Mouse (Mus musculus) embryo, embryonic 11.5 days (tissue): Measurements from ENCODE around the gene Gm20388.

Experiments
- DNase-seq: peaks from one replicate; pipeline ENCODE4 v3.0.0-alpha.2; 2012; ENCODE audit warnings: low read depth, low spot score

The Gm20388 gene

DNA sequence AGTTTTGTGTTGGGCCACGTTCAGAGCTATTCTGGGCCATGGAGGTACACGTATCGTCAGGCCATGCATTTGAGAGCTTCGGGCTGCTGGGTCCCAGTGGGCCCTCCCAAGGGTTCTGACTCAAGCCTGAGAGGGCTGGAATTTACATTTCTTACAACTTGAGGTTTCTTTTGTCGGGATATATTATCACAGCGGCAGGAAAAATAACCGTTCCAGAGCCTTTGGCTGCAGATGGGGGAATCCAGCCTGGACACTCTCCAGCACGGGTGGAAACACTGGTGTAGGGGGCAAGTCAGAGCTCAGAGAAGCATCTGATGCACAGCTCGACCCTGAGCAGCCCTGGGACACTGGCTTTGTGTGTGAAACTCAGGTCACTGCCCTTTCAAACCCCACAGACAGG, 2192.6 kb downstream of the Gm20388 start:
- DNase-seq, result no peak

DNA sequence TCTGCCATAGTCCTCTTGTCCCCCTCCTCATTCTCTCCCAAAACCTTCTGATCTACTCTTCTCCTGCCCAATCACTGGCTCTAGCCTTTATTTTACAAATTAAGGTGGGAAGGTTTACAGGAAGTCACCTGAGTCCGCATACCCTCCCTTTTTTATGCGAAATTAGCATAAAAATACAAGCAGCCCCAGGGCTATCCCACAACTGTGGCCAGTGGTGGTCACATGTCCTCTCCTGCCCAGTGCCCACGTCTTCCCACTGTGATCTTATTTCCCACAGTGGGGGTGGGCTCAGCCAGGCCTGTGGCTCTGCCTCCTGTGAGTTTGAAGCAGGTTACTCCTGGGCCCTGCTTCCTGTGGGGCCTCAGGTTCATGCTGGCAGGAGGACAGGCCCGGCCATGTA, 2194.0 kb downstream of the Gm20388 start:
- no peak for DNase-seq

DNA sequence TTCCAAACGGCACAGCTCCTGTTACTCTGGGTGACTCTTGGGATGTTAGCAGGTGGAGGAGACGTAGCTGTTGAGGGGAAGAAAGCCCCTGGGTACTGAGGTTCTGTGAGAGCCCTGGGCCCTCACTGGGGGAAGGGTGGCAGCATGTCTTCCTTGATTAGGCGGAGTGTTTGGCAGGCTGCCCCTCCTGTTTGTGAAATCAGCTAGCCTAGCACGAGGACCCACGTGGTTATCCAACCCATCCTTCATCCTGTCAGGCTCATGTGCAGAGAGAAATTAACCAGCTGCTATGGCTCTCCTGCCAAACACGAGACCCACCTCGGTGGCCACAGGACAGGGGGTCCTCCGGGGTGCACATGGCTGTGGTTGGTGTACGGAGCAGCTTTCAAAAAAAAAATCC, 2195.6 kb downstream of the Gm20388 start:
- no peak for DNase-seq

DNA sequence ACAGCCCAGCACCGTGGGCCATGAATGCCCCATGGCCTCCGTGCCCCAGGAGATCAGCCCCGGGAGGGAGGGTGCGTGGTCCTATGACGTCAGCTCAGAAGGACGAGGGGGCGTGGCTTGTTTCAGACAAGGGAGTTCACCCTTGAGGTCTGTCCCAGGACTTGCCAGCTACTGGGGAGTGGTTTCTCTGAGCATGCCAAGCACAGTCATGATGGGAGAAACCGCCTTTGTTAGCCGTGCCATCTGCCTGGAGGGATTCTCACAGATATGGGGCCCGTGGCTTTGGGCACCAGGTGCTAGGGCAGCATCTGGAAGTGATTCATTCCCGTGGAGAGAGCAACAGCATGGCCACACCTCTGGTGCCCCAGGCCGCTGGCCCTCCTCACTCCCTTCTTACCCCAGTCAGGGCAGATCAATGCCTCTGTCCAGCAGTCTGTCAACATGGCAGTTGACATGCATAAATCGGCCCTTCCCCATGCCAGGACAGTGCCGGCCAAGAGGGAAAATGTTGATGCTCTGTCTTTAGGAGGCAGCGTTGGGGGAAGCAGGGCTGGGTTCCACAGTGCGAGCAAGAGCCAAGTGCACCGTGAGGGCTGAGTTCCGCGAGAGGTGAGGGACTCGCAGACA, 2199.7 kb downstream of the Gm20388 start:
- DNase-seq, result no peak

DNA sequence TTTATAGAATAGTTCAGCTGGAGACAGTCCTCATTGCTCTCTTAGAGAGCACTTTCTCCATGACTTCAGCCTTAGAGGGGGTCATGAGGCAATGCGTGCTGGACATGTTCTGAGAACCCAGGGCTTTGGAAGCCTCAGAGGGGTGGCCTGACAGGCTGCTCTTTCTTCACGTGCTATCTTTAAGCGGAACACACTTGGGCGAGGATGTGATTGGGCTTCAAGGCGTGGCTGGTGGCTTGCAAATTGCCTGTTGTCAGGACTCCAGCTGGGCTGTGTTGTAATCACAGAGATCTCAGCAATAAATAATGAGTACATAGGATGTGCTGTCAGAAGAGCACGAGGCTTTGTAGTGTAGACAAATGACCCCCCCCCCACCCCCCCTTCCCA, 2200.2 kb downstream of the Gm20388 start:
- DNase-seq, result no peak

DNA sequence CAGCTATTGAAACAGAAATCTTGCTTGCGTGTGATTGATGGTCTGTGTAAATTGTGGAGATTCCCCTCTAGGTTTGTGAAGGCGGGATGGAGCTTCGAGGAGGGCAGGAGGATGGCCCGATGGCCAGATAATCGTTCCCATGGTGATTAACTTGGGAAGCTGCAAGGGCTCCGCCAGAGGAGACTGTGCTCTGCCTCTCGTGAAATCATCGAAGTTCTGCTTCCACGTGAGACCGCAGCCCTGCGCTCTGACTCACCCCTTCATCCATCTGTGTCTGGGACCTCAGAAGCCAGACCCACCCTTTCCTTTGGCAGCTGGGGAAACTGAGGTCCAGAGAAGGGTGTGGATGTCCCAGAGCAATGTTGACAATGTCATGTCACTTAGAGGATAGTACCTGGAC, 2201.1 kb downstream of the Gm20388 start:
- DNase-seq, result no peak

- DNase-seq, result no peak
These were observed 2201.8 kb downstream of the Gm20388 start for GRCm38 (mm10) chr8:122112264-122112965.

DNA sequence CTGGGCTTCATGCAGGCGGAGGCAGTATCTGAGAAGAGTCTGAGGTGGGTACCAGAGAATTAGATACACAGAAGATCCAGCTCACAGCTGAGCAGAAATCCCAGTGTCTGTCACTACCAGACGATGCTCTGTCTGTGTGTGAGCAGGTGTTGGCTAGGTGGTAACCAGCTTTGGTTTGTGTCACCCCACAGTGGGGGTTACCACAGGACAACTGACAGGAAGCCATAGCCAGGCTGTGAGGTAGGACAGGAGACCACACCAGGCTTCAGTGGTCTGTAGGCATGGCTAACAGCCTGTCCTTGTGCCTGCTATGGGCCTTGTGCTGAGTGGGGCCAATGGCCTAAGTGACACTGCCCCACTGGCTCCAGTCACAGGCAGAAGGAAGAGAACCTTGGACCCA, 2204.2 kb downstream of the Gm20388 start:
- no peak for DNase-seq

DNA sequence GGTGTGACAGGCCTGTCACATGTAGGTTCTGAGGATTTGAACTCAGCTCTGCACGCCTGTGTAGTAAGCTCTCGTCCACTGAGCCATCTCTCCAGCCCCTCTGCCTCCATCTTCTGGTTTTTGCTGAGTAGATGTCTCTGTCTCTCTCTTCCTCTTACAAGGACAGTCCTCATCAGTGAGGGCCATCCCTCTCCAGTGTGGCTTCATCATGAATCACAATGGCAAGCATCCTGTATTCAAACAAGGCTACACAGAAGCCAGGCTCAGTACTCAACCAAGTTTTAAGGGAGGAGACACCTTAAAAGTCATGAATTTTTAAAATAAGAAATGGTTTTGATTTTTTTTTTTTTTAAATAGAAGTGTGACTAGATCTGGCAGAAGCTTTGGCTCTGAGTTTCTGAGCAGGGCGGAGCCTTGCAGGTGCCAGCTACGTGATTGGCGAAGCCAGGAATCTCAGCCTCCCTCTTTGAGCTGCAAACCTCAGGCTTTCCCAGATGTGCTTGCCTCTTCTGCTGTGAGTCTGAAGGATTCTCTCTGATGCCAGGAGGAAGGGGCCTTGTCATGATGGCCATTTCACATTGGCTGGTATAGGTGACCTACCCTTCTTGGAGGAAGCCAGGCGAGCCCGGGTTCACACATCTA, 2206.2 kb downstream of the Gm20388 start:
- DNase-seq, result no peak

GRCm38 (mm10) chr8:122118097-122118496, 2207.5 kb downstream of the Gm20388 start:
- DNase-seq, result no peak

- no peak for DNase-seq
These were observed 2207.9 kb downstream of the Gm20388 start for GRCm38 (mm10) chr8:122118536-122118935.

- DNase-seq, result no peak
These were observed 2213.7 kb downstream of the Gm20388 start for GRCm38 (mm10) chr8:122124326-122124725.

GRCm38 (mm10) chr8:122126659-122127058, 2216.0 kb downstream of the Gm20388 start:
- DNase-seq, result no peak

GRCm38 (mm10) chr8:122134121-122134529, 2223.5 kb downstream of the Gm20388 start:
- no peak for DNase-seq

DNA sequence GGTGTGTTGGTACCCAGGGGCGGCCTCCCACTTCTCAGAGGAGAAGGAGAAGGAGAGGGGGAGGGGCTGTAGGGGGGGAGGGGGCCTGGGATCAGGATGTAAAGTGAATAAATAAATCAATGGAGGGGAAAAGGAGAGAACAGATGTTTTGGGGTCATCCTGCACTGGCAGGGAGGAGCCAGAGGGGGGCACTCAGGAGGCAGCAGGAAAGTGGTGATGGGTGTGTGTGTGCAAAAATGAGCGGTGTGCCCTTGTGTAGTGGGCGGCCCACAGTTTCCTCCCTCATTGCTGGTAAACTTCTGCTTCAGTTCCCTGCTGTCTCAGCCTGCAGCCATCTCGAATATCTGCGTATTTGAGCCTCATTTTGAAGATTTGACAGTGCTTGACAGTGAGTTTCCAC, 2224.9 kb downstream of the Gm20388 start:
- DNase-seq, result no peak

GRCm38 (mm10) chr8:122139784-122140183, 2229.1 kb downstream of the Gm20388 start:
- peak; percentile 30 for DNase-seq

DNA sequence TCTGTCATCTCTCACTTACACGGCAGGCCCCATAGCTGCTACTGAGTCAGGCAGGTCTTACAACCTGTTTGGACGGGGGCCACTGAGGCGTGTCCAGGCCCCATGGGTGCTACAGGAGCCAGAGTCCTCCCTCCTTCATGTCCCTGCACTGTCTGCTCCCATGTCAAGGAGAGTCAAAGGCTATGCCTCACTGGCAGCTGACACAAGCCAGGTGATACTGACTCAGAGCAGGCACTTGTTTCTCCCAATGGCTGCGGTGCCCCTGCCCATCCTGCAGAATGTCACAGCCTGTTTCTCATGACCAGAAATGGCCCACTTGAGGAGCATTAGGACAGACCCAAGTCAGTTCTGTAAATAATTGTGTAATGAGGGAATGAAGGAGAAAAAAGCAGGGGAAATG, 2229.8 kb downstream of the Gm20388 start:
- DNase-seq, result no peak

DNA sequence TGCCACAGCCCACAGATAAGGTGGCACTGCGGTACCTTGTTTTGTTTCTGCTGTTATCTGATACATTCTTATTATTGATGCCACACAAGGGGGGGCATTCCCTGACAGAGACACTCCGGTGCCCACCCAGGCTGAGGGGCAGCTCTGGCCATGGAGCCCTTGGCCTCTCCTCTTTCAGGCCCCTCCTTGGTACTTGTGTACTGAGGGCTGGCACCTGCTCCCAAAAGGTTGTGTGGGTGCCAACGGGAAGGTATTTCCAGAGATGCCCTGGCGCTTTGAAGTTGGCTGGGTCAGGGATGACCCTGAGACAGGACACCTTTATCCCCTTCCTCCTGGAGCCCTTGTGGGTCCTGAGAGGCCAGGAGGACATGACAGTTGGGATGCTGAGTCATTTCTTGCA, 2231.8 kb downstream of the Gm20388 start:
- no peak for DNase-seq

- DNase-seq, result no peak
These were observed 2232.6 kb downstream of the Gm20388 start for GRCm38 (mm10) chr8:122143231-122143630.

- no peak for DNase-seq
These were observed 2234.2 kb downstream of the Gm20388 start for GRCm38 (mm10) chr8:122144729-122145311.

DNA sequence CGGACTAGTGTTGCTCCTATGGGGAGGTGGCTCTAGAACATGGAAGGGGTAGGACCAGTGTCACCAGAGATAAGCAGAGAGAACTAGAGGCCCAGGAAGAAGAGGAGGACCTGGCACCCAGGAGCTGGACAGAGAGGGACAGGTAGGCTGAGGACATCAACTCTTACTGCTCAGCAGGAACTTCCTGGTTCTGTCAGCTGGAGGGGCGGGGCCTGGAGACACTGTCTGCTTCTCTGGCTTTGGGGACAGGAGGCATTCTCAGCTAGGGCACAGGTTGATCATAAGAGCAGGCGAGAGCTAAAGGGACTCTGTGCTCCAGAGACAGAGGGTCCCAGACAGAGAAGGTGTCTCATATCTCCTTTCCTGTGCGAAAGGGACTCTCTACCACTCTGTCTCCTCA, 2238.4 kb downstream of the Gm20388 start:
- DNase-seq, result no peak

- DNase-seq, result no peak
These were observed 2239.0 kb downstream of the Gm20388 start for GRCm38 (mm10) chr8:122149606-122150005.

DNA sequence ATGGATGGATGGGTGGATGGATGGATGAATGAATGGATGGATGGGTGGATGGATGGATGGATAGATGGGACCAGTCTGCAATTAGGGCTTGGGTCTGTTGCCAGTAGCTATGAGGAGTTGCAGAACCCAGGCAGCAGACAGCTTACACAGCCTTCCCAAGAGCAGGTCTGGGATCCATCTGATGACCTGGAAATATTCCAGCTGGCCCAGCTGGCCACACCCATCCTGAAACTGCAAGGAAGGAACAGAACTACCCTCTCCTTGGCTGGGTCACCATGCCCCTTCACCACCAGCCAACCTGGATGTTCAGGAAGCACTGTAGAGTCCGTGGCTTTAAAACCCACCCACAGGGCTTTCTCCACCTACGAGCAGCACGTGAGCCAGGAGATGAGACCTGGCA, 2240.9 kb downstream of the Gm20388 start:
- DNase-seq, result no peak
